Mouse (Mus musculus) lung, adult 2 months (tissue): ENCODE measurements around the gene Dazl.

Experiments
- CTCF ChIP-seq: fragments of 200-500 bp; IDR thresholded peaks from 2 replicates; pipeline ENCODE4 v1.5.1; 2011; ENCODE audit warnings: mild to moderate bottlenecking, low read length, control low read depth; ENCODE audit not compliant: insufficient read depth
- POLR2A ChIP-seq: fragments of 200-500 bp; IDR thresholded peaks from 2 replicates; pipeline ENCODE4 v1.6.1; 2011; ENCODE audit warnings: low read depth, mild to moderate bottlenecking, control low read depth, low read length, borderline replicate concordance; ENCODE audit errors: extremely low read depth

- TF ChIP-seq CTCF: no peak
- no peak for TF ChIP-seq POLR2A
Observed at GRCm38 (mm10) chr17:50237818-50238610, 55.4 kb downstream of the Dazl start.
